Comparison of ENCODE assay signal across 11 mouse cellular contexts in the genomic region with DNA sequence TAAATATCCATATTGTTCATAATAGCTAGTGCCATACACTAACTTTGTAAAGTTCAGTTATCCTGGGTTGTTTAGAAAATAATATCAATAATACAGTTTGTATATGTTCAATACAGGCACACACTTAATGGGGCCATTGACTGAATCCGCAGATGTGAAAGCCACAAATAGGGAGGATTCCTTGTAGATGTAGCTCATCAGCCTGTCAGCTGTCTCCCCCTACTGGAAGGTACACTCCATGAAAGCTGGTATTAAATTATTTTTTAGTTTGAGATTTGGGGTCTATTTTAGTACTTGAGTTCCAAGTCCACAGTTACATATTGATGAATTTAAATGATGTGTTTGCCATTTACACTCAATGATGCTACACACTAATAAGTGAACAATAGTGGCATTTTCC. TPM values are rescaled to one million over a fixed set of nuclear protein-coding genes. Genes with fewer than 3 reads are reported as not detected.
DNase-seq lines count a peak whose midpoint lies in the region; ATAC-seq lines count a peak whose summit lies in the region.
"Had no signal": no experiment of that assay in that cellular context is flagged by ENCODE, and none has a peak within 500 bp of the region (broad histone marks: within the 10 kb centered on the region; RNA-seq: fewer than 3 reads in every experiment).

No protein-coding gene starts in this region.

- H3K36me3 ChIP-seq in limb, embryonic 10.5 days, result no peaks in the 10 kb centered on the region

- no peaks in the 10 kb centered on the region for H3K4me1 ChIP-seq in limb, embryonic 10.5 days

- no peak for ATAC-seq in erythroid progenitor cell, adult 5-6 weeks (replicated peaks; ENCODE audit: low FRiP score, poor library complexity, severe bottlenecking)

- peak; percentile 21 for DNase-seq in adrenal gland, adult 2 months
- DNase-seq in adrenal gland, postnatal 25 days, result no peak
- peak; percentile 13 for DNase-seq in kidney, adult 9 months
- DNase-seq in kidney, adult 8-10 months, result no peak
- DNase-seq in 416B (ENCODE audit: low read depth), result peak; percentile 79
- DNase-seq in embryo, embryonic 11 days, result peak; percentile 47
- DNase-seq in limb, embryonic 10.5 days (ENCODE audit: low spot score), result no peak
- DNase-seq: B cell, adult 2 months; thymus, postnatal 25 days had no signal

- no peak overlapping the region for H3K4me3 ChIP-seq in limb, embryonic 10.5 days

- H3K27ac ChIP-seq in limb, embryonic 10.5 days, result no peak overlapping the region

- whole genome bisulfite sequencing in limb, embryonic 10.5 days, result 61% methylated on average over 1 of the region's 1 CpGs

- no peaks in the 10 kb centered on the region for H3K27me3 ChIP-seq in limb, embryonic 10.5 days (ENCODE audit: low read depth, poor library complexity, severe bottlenecking)

- H3K9me3 ChIP-seq in limb, embryonic 10.5 days (replicated peaks), result no peaks in the 10 kb centered on the region

RNA-seq across cellular contexts. Expression of gene Tmprss7, which starts 17.0 kb away (rescaled TPM):
- under 1 TPM; 0.10 to 0.58 TPM for total RNA-seq in adrenal gland, adult 2 months (2021)
- polyA plus RNA-seq in adrenal gland, adult 2 months (2012; rRNA removed), result 0.15 and 0.28 TPM in 2 replicates
- 0.21 TPM in 1 of 2 replicates, not detected in the other for total RNA-seq in adrenal gland, postnatal 25 days (2021)
- not detected in 2 replicates for total RNA-seq in erythroid progenitor cell, adult 5-6 weeks (2015; ENCODE audit: low replicate concordance)
- not detected in 2 replicates for total RNA-seq in erythroid progenitor cell, adult 5-6 weeks (2017; ENCODE audit: low replicate concordance)
- 0.18 TPM in 1 of 2 replicates, not detected in the other for polyA plus RNA-seq in limb, embryonic 10.5 days (2016; fragmentation: Nextera tagmentation; extraction: Ambion mirVana)
- polyA plus RNA-seq: lung, embryonic 16.5 days had no signal

RNA-seq across cellular contexts. Expression of gene BC016579, which starts 22.6 kb away (rescaled TPM):
- total RNA-seq in adrenal gland, adult 2 months (2021), result under 1 TPM; 0.14 to 0.26 TPM
- not detected in 2 replicates for polyA plus RNA-seq in adrenal gland, adult 2 months (2012; rRNA removed)
- total RNA-seq in adrenal gland, postnatal 25 days (2021), result 0.15 TPM in 1 of 2 replicates, not detected in the other
- not detected in 2 replicates for total RNA-seq in erythroid progenitor cell, adult 5-6 weeks (2015; ENCODE audit: low replicate concordance)
- not detected in 2 replicates for total RNA-seq in erythroid progenitor cell, adult 5-6 weeks (2017; ENCODE audit: low replicate concordance)
- 0.11 TPM in 1 of 2 replicates, not detected in the other for polyA plus RNA-seq in limb, embryonic 10.5 days (2016; fragmentation: Nextera tagmentation; extraction: Ambion mirVana)

RNA-seq across cellular contexts. Expression of gene Tagln3, which starts 47.9 kb away (rescaled TPM):
- total RNA-seq in adrenal gland, adult 2 months (2021), result 1 to 10 TPM; 4.3 TPM
- polyA plus RNA-seq in adrenal gland, adult 2 months (2012; rRNA removed), result 0.88 and 1.8 TPM in 2 replicates
- 4.9 and 5.0 TPM in 2 replicates for total RNA-seq in adrenal gland, postnatal 25 days (2021)
- total RNA-seq in erythroid progenitor cell, adult 5-6 weeks (2015; ENCODE audit: low replicate concordance), result 1.4 and 2.5 TPM in 2 replicates
- total RNA-seq in erythroid progenitor cell, adult 5-6 weeks (2017; ENCODE audit: low replicate concordance), result 0.30 TPM in 1 of 2 replicates, not detected in the other
- 23.5 and 28.5 TPM in 2 replicates for polyA plus RNA-seq in limb, embryonic 10.5 days (2016; fragmentation: Nextera tagmentation; extraction: Ambion mirVana)

Comparison
In these comparisons a context has a peak if more than half of its experiments do, and no peak if none do; other contexts are left out.
1. DNase-seq: peak in adrenal gland, adult 2 months (single experiment), kidney, adult 9 months (single experiment), 416B (single experiment) and embryo, embryonic 11 days (single experiment); none in adrenal gland, postnatal 25 days (single experiment), kidney, adult 8-10 months (0 of 2) and limb, embryonic 10.5 days (single experiment).